ENCODE assay signal across 18 mouse cellular contexts in genomic region chr9:58955507-58955906, GRCm38 (mm10).
DNase-seq lines count a peak whose midpoint lies in the region; ATAC-seq and TF ChIP-seq lines count a peak whose summit lies in the region.
"Had no signal": no experiment of that assay in that cellular context is flagged by ENCODE, and none has a peak within 500 bp of the region (broad histone marks: within the 10 kb centered on the region; RNA-seq: fewer than 3 reads in every experiment).

No protein-coding gene starts in this region.

- H3K4me2 ChIP-seq in lung, embryonic 14.5 days = no peak overlapping the region
- H3K4me2 ChIP-seq: embryonic facial prominence, embryonic 12.5 days; heart, embryonic 11.5 days; hindbrain, embryonic 12.5 days; lung, embryonic 15.5 days; midbrain, embryonic 13.5 days had no signal

- no peak for TF ChIP-seq EP300 in MEL (IDR thresholded peaks at IDR 0.05; ENCODE audit: low read depth in 1 of 2, low read length in 2 of 2)

- 48% methylated on average over 3 of the region's 3 CpGs for WGBS in lung, embryonic 14.5 days
- WGBS in thymus, adult 2 months = 18% methylated on average over 3 of the region's 3 CpGs

- H3K4me3 ChIP-seq in gastrocnemius, adult 2 months = peak overlapping the region; percentile 40
- H3K4me3 ChIP-seq in lung, embryonic 14.5 days (ENCODE audit: low read depth, low read length) = no peak overlapping the region
- no peak overlapping the region for H3K4me3 ChIP-seq in MEL (ENCODE audit: control insufficient read depth in 1 of 2, insufficient read depth in 1 of 2, low read depth in 2 of 2, low read length in 2 of 2)
- no peak overlapping the region for H3K4me3 ChIP-seq in thymus, adult 2 months (ENCODE audit: control insufficient read depth, insufficient read depth, low read length)
- H3K4me3 ChIP-seq: embryonic facial prominence, embryonic 12.5 days; hindbrain, embryonic 12.5 days; limb, embryonic 10.5 days; lung, embryonic 15.5 days; midbrain, embryonic 13.5 days had no signal

- H3K9me3 ChIP-seq in lung, embryonic 14.5 days (ENCODE audit: low read depth, low read length) = no peaks in the 10 kb centered on the region
- H3K9me3 ChIP-seq in MEL (replicated peaks; ENCODE audit: insufficient read depth, low read length) = no peaks in the 10 kb centered on the region
- H3K9me3 ChIP-seq: embryonic facial prominence, embryonic 12.5 days; hindbrain, embryonic 12.5 days; limb, embryonic 10.5 days; lung, embryonic 15.5 days; midbrain, embryonic 13.5 days had no signal

- H3K9ac ChIP-seq in lung, embryonic 14.5 days = no peak overlapping the region
- no peak overlapping the region for H3K9ac ChIP-seq in MEL (ENCODE audit: control insufficient read depth, low read depth, low read length, poor library complexity, severe bottlenecking)
- H3K9ac ChIP-seq: embryonic facial prominence, embryonic 12.5 days; hindbrain, embryonic 12.5 days; lung, embryonic 15.5 days; midbrain, embryonic 13.5 days had no signal

- ATAC-seq in lung, embryonic 14.5 days (ENCODE audit: insufficient read depth) = no peak
- ATAC-seq: midbrain, embryonic 13.5 days had no signal

- TF ChIP-seq RAD21 in MEL (IDR thresholded peaks at IDR 0.05; ENCODE audit: low read depth, low read length) = no peak; the same call in 1 of the 2 replicates

- no peaks in the 10 kb centered on the region for H3K27me3 ChIP-seq in lung, embryonic 14.5 days (ENCODE audit: insufficient read depth, low read length)
- peaks cover 11 to 28% of the 10 kb centered on the region in 2 experiments for H3K27me3 ChIP-seq in MEL (ENCODE audit: control insufficient read depth in 1 of 2, insufficient read depth in 2 of 2, low read length in 2 of 2)
- H3K27me3 ChIP-seq in thymus, adult 2 months (ENCODE audit: control insufficient read depth, insufficient read depth, low read length) = no peaks in the 10 kb centered on the region
- H3K27me3 ChIP-seq: embryonic facial prominence, embryonic 12.5 days; hindbrain, embryonic 12.5 days; lung, embryonic 15.5 days; midbrain, embryonic 13.5 days had no signal

- TF ChIP-seq POLR2A in MEL (IDR thresholded peaks at IDR 0.05; ENCODE audit: control insufficient read depth in 1 of 2, insufficient read depth in 1 of 2, low read depth in 1 of 2, low read length in 2 of 2, poor library complexity in 1 of 2) = no peak
- TF ChIP-seq POLR2A in thymus, adult 2 months (IDR thresholded peaks at IDR 0.05; ENCODE audit: control insufficient read depth, extremely low read depth, insufficient read depth, low read length, poor library complexity) = no peak

- no peaks in the 10 kb centered on the region for H3K4me1 ChIP-seq in lung, embryonic 14.5 days (ENCODE audit: insufficient read depth)
- H3K4me1 ChIP-seq in MEL (ENCODE audit: control insufficient read depth in 1 of 2, insufficient read depth in 2 of 2, low read length in 2 of 2) = no peaks in the 10 kb centered on the region
- H3K4me1 ChIP-seq in thymus, adult 2 months (replicated peaks; ENCODE audit: control insufficient read depth, insufficient read depth, low read length) = no peaks in the 10 kb centered on the region
- H3K4me1 ChIP-seq: embryonic facial prominence, embryonic 12.5 days; hindbrain, embryonic 12.5 days; limb, embryonic 10.5 days; lung, embryonic 15.5 days; midbrain, embryonic 13.5 days had no signal

- no peak for DNase-seq in gastrocnemius, adult 2 months
- DNase-seq in gastrocnemius, postnatal 10 days = no peak
- DNase-seq in lung, embryonic 14.5 days = peak; percentile 15
- no peak for DNase-seq in lung, postnatal 36 days
- peak; percentile 7 for DNase-seq in MEL (ENCODE audit: low read depth, low spot score)
- peak; percentile 3 for DNase-seq in retina, embryonic 14.5 days (ENCODE audit: low spot score)
- no peak for DNase-seq in adrenal gland, adult 8-10 months
- no peak for DNase-seq in thymus, adult 2 months
- DNase-seq: cerebellum, postnatal 14 days; kidney, adult 11 months; kidney, postnatal 36 days; spleen, adult 18-20 months had no signal

- H3K36me3 ChIP-seq in lung, embryonic 14.5 days (ENCODE audit: insufficient read depth) = peaks cover 18% of the 10 kb centered on the region
- no peaks in the 10 kb centered on the region for H3K36me3 ChIP-seq in MEL (ENCODE audit: control insufficient read depth in 1 of 2, insufficient read depth in 2 of 2, low read length in 2 of 2)
- H3K36me3 ChIP-seq in thymus, adult 2 months (ENCODE audit: control insufficient read depth, insufficient read depth, low read length) = no peaks in the 10 kb centered on the region

- no peaks in the 10 kb centered on the region for H3K79me2 ChIP-seq in MEL (ENCODE audit: control insufficient read depth, insufficient read depth, low read length, poor library complexity)

- intact Hi-C loops in gastrocnemius, adult 2 months (cut with DNase I) = no loop called here

- H3K27ac ChIP-seq in gastrocnemius, adult 2 months = 0 out of 2 replicates have a peak overlapping the region, but pooled peaks have one; percentile 44
- H3K27ac ChIP-seq in lung, embryonic 14.5 days (ENCODE audit: low read depth) = no peak overlapping the region
- H3K27ac ChIP-seq in MEL (ENCODE audit: control insufficient read depth, low read depth, low read length) = no peak overlapping the region
- H3K27ac ChIP-seq in thymus, adult 2 months (ENCODE audit: control insufficient read depth, insufficient read depth, low read length) = no peak overlapping the region
- H3K27ac ChIP-seq: embryonic facial prominence, embryonic 12.5 days; hindbrain, embryonic 12.5 days; limb, embryonic 10.5 days; lung, embryonic 15.5 days; midbrain, embryonic 13.5 days had no signal

- peak; percentile 35 for TF ChIP-seq CTCF in gastrocnemius, adult 2 months (IDR thresholded peaks at IDR 0.05)
- no peak for TF ChIP-seq CTCF in lung, embryonic 14.5 days (IDR thresholded peaks at IDR 0.05; ENCODE audit: low read depth)
- peak in 1 of 3 experiments; percentile 2; a peak in 1 of 6 replicates for TF ChIP-seq CTCF in MEL (IDR thresholded peaks at IDR 0.05 in 2 of 3, conservative IDR thresholded peaks at IDR 0.05 in 1 of 3; ENCODE audit: control insufficient read depth in 1 of 3, insufficient read depth in 1 of 3, low read depth in 2 of 3, low read length in 3 of 3, poor library complexity in 1 of 3, severe bottlenecking in 1 of 3)
- no peak for TF ChIP-seq CTCF in thymus, adult 2 months (IDR thresholded peaks at IDR 0.05; ENCODE audit: borderline replicate concordance, control insufficient read depth, extremely low read depth, insufficient read depth, low read length, poor library complexity)

TF ChIP-seq in MEL, 35 proteins besides CTCF, POLR2A, EP300 and RAD21:
- TF ChIP-seq MEF2A (IDR thresholded peaks at IDR 0.05; ENCODE audit: extremely low read depth, insufficient replicate concordance, low read depth, low read length, poor library complexity, severe bottlenecking) (no peak), NELFE (IDR thresholded peaks at IDR 0.05; ENCODE audit: low read depth, low read length) (no peak), CHD2 (IDR thresholded peaks at IDR 0.05; ENCODE audit: low read length) (no peak), ETS1 (IDR thresholded peaks at IDR 0.05; ENCODE audit: low read depth, low read length) (no peak), RCOR1 (IDR thresholded peaks at IDR 0.05; ENCODE audit: low read depth, low read length) (no peak), KAT2A (conservative IDR thresholded peaks at IDR 0.05; ENCODE audit: low read depth, low read length) (no peak), ELF1 (IDR thresholded peaks at IDR 0.05; ENCODE audit: low read depth, low read length) (no peak), POLR2AphosphoS5 (IDR thresholded peaks at IDR 0.05; ENCODE audit: borderline replicate concordance, low read depth, low read length) (no peak), BHLHE40 (IDR thresholded peaks at IDR 0.05; ENCODE audit: borderline replicate concordance, low read depth, low read length) (no peak), GABPA (IDR thresholded peaks at IDR 0.05; ENCODE audit: low read depth, low read length) (no peak), USF1 (IDR thresholded peaks at IDR 0.05; ENCODE audit: low read depth, low read length) (no peak), MAZ (IDR thresholded peaks at IDR 0.05; ENCODE audit: low read depth, low read length) (no peak), MYB (IDR thresholded peaks at IDR 0.05; ENCODE audit: low read depth, low read length) (no peak), POLR2AphosphoS2 (IDR thresholded peaks at IDR 0.05; ENCODE audit: low read length) (no peak), ZMIZ1 (IDR thresholded peaks at IDR 0.05; ENCODE audit: low read depth, low read length) (no peak), TCF12 (IDR thresholded peaks at IDR 0.05; ENCODE audit: low read depth, low read length) (no peak), SIN3A (IDR thresholded peaks at IDR 0.05; ENCODE audit: low read length) (no peak)

Comparison
In these comparisons a context has a peak if more than half of its experiments do, and no peak if none do; other contexts are left out.
1. DNase-seq: peak in lung, embryonic 14.5 days (single experiment), MEL (single experiment) and retina, embryonic 14.5 days (single experiment); none in gastrocnemius, adult 2 months (single experiment), gastrocnemius, postnatal 10 days (single experiment), lung, postnatal 36 days (single experiment), adrenal gland, adult 8-10 months (single experiment) and thymus, adult 2 months (single experiment).